Mouse (Mus musculus) heart, postnatal 36 days (tissue): ENCODE measurements around the gene Serpinb2. TPM values are rescaled to one million over a fixed set of nuclear protein-coding genes. Genes with fewer than 3 reads are reported as not detected.

Source experiments
- DNase-seq, 2 experiments: peaks; one replicate each; pipeline ENCODE4 v3.0.0; 2021 to 2022
- intact Hi-C: fragments of 180-260 bp; cut with DNase I; formaldehyde crosslinking; loops from one replicate; pipeline ENCODE4 v1.15.1; 2025
- total RNA-seq, 2 experiments: library from RNA; stranded (reverse); gene quantifications; 2 replicates each; pipeline ENCODE4 v1.2.3; 2021

Serpinb2 gene
- total RNA-seq, 2 experiments from 2014 or later: 0.64 to 0.89 TPM

DNA sequence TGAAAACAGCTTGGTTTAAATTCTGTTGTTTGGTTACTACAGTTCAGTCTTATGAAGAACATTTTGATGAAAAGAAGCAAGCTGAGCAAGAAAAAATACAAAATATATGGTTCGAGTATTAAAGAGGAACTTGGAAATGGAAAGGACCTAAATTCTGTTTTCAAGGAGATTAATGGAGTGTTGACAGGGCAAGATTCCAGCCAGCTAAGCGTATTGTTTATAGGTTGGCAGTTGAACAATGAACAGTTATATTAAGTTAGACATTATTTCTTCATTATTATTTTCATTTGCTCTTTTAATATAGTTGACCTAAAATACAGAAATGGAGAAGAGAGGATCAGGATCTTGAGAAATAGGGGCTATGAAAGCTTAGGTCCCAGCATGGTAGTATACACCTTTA, 64.9 kb downstream of the Serpinb2 start:
- no peak for DNase-seq
- intact Hi-C loops: no loop called here

- no peak for DNase-seq
- intact Hi-C loops: no loop called here
These were observed 66.3 kb downstream of the Serpinb2 start for GRCm38 (mm10) chr1:107577514-107577913.

DNA sequence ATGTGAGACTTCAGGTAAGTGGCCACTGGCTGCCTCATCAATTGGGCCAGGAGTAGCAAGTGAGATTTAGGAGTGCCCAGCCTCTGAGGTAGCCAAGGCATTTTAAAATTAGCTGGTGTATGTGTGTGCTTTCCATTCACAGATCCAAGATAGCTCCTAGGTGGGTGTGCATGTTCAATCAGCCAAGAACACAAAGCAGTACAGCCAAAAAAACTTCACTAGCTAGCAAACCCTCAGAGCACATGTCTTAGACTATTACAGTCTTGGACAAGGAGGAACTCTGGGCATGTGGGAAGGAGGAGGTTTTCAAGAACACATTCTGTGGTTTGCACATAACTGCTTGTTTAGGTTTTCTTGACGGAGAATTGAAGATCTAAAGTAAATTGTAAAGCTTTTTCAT, 70.0 kb downstream of the Serpinb2 start:
- intact Hi-C loops: no loop called here
- DNase-seq: no peak

- no peak for DNase-seq
- intact Hi-C loops: no loop called here
These were observed 71.7 kb downstream of the Serpinb2 start for GRCm38 (mm10) chr1:107582900-107583299.

- peak in 1 of 2 experiments; percentile 20 for DNase-seq
- intact Hi-C loops: no loop called here
These were observed 72.7 kb downstream of the Serpinb2 start for GRCm38 (mm10) chr1:107583958-107584376.

DNA sequence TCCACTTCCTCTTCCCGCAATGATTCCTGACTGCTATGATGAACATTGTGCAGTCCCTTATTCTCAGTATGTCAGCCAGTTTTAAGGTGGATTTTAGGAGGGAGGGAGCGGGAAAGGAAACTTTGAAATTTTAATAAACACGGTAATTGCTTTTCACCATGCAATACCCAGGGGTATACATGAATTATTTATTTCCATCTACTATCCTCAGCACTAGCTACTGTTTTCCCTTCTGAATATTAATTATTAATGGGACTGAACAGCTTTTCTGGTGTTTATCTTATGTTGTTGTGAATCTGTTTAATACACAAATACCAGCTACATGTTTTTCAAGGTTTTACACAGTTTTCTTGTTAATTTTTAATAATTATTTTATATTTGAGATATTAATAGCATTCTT, 73.7 kb downstream of the Serpinb2 start:
- intact Hi-C loops: no loop called here
- no peak for DNase-seq

Other genes with a start within 250 kb of the Serpinb2 start
- not detected for gene Serpinb3b, start 233.1 kb upstream of the Serpinb2 start, total RNA-seq
- not detected for gene Serpinb3c, start 233.1 kb upstream of the Serpinb2 start, total RNA-seq
- not detected for gene Serpinb11, start 150.2 kb upstream of the Serpinb2 start, total RNA-seq
- gene Serpinb7, start 111.8 kb upstream of the Serpinb2 start, total RNA-seq: not detected
- gene Serpinb8, start 78.6 kb downstream of the Serpinb2 start, total RNA-seq: 1 to 10 TPM; 3.6 to 6.0 TPM